Mouse (Mus musculus) adrenal gland, postnatal 14 days (tissue): ENCODE results near the gene Pcnx2. TPM values are rescaled to one million over a fixed set of nuclear protein-coding genes. Genes with fewer than 3 reads are reported as not detected.

Experiments
- DNase-seq: peaks from one replicate; pipeline ENCODE4 v3.0.0; 2021; ENCODE audit warnings: mixed read lengths
- total RNA-seq: library from RNA; stranded (reverse); gene quantifications from 2 replicates; pipeline ENCODE4 v1.2.3, GENCODE M21; 2021

Gene Pcnx2
- total RNA-seq, 1 experiment from 2014 or later: 0.52 TPM

GRCm38 (mm10) chr8:125819797-125820196 is 78.3 kb downstream of the Pcnx2 start:
- DNase-seq: no peak

- DNase-seq: peak; percentile 37
Measured at GRCm38 (mm10) chr8:125818796-125819195, 79.3 kb downstream of the Pcnx2 start.

GRCm38 (mm10) chr8:125816742-125817141 is 81.4 kb downstream of the Pcnx2 start:
- DNase-seq: no peak

- no peak for DNase-seq
Measured at GRCm38 (mm10) chr8:125808826-125809225, 89.3 kb downstream of the Pcnx2 start.

- no peak for DNase-seq
Measured at GRCm38 (mm10) chr8:125807905-125808310, 90.2 kb downstream of the Pcnx2 start.

- DNase-seq: no peak
Measured at GRCm38 (mm10) chr8:125806459-125806858, 91.7 kb downstream of the Pcnx2 start.

GRCm38 (mm10) chr8:125796970-125797369 is 101.1 kb downstream of the Pcnx2 start:
- DNase-seq: no peak

GRCm38 (mm10) chr8:125795341-125795740 is 102.8 kb downstream of the Pcnx2 start:
- DNase-seq: no peak

- DNase-seq: no peak
Measured at GRCm38 (mm10) chr8:125792816-125793455, 105.2 kb downstream of the Pcnx2 start.

GRCm38 (mm10) chr8:125786886-125787285 is 111.2 kb downstream of the Pcnx2 start:
- no peak for DNase-seq

- DNase-seq: peak; percentile 42
Measured at GRCm38 (mm10) chr8:125782161-125782560, 116.0 kb downstream of the Pcnx2 start.

- no peak for DNase-seq
Measured at GRCm38 (mm10) chr8:125779656-125780055, 118.5 kb downstream of the Pcnx2 start.

GRCm38 (mm10) chr8:125778919-125779318 is 119.2 kb downstream of the Pcnx2 start:
- DNase-seq: no peak

GRCm38 (mm10) chr8:125777478-125778164 is 120.5 kb downstream of the Pcnx2 start:
- DNase-seq: no peak

- peak; percentile 63 for DNase-seq
Measured at GRCm38 (mm10) chr8:125776800-125777199, 121.3 kb downstream of the Pcnx2 start.

GRCm38 (mm10) chr8:125776314-125776713 is 121.8 kb downstream of the Pcnx2 start:
- no peak for DNase-seq

- no peak for DNase-seq
Measured at GRCm38 (mm10) chr8:125775031-125775430, 123.1 kb downstream of the Pcnx2 start.

- no peak for DNase-seq
Measured at GRCm38 (mm10) chr8:125773281-125773803, 124.8 kb downstream of the Pcnx2 start.

GRCm38 (mm10) chr8:125772300-125772699 is 125.8 kb downstream of the Pcnx2 start:
- no peak for DNase-seq

- DNase-seq: no peak
Measured at GRCm38 (mm10) chr8:125768079-125768478, 130.0 kb downstream of the Pcnx2 start.

- no peak for DNase-seq
Measured at GRCm38 (mm10) chr8:125763066-125763786, 134.9 kb downstream of the Pcnx2 start.

- DNase-seq: peak; percentile 65
Measured at GRCm38 (mm10) chr8:125759022-125759421, 139.1 kb downstream of the Pcnx2 start.

- no peak for DNase-seq
Measured at GRCm38 (mm10) chr8:125757106-125757496, 141.0 kb downstream of the Pcnx2 start.
